Mouse (Mus musculus) CH12.LX (cell line): ENCODE data around the gene Hsd17b1. TPM values are rescaled to one million over a fixed set of nuclear protein-coding genes. Genes with fewer than 3 reads are reported as not detected.

Source experiments
- DNase-seq: peaks from one replicate; pipeline ENCODE4 v3.0.0-alpha.2; 2013; ENCODE audit errors: extremely low read depth
- H3K27ac ChIP-seq: 2 replicates; pipeline ENCODE4 v1.5.1; 2012; ENCODE audit warnings: low read depth, mild to moderate bottlenecking, control low read depth, moderate library complexity; ENCODE audit not compliant: insufficient read depth
- H3K27me3 ChIP-seq: replicated peaks from 2 replicates; pipeline ENCODE3; 2012; ENCODE audit warnings: inconsistent platforms
- H3K36me3 ChIP-seq, 2 experiments: replicated peaks in 1 of 2; 2 replicates each; pipeline versions ENCODE3 to v1.6.1; 2012; ENCODE audit warnings: inconsistent platforms in 1 of 2, low read length in 1 of 2, mild to moderate bottlenecking in 1 of 2, mixed read lengths in 1 of 2, moderate library complexity in 1 of 2; ENCODE audit not compliant: control insufficient read depth in 1 of 2, insufficient read depth in 1 of 2
- H3K4me1 ChIP-seq, 2 experiments: 2 replicates each; pipeline ENCODE4 v1.6.1; 2012; ENCODE audit warnings: inconsistent platforms in 1 of 2, moderate library complexity in 1 of 2; ENCODE audit not compliant: insufficient read depth in 2 of 2, control insufficient read depth in 1 of 2
- H3K4me2 ChIP-seq: 2 replicates; pipeline ENCODE4 v1.6.1; 2012; ENCODE audit warnings: low read depth, mild to moderate bottlenecking, control low read depth; ENCODE audit not compliant: poor library complexity, insufficient read depth, severe bottlenecking
- H3K4me3 ChIP-seq, 3 experiments: fragments of 150-350 bp in 1 of 3; sonication (generic) in 1 of 3; replicated peaks in 1 of 3; 2 replicates each; pipeline versions ENCODE3 to v1.5.1; 2011 to 2012; ENCODE audit warnings: low read depth in 2 of 3, low read length in 2 of 3, mild to moderate bottlenecking in 2 of 3, moderate library complexity in 2 of 3, control low read depth in 1 of 3, improper control_type of control experiment in 1 of 3, inconsistent platforms in 1 of 3, mixed read lengths in 1 of 3; ENCODE audit not compliant: poor library complexity in 1 of 3
- H3K79me2 ChIP-seq: replicated peaks from 2 replicates; pipeline ENCODE4 v1.6.1; 2012; ENCODE audit warnings: mild to moderate bottlenecking, moderate library complexity; ENCODE audit not compliant: control insufficient read depth, poor library complexity, insufficient read depth, severe bottlenecking; ENCODE audit errors: extremely low read depth
- H3K9ac ChIP-seq: 2 replicates; pipeline ENCODE4 v1.6.1; 2012; ENCODE audit warnings: low read depth, mild to moderate bottlenecking, control low read depth, moderate library complexity; ENCODE audit not compliant: insufficient read depth
- H3K9me3 ChIP-seq: replicated peaks from 2 replicates; pipeline ENCODE3; 2012; ENCODE audit warnings: low read length, inconsistent platforms, mixed read lengths
- BHLHE40 ChIP-seq: IDR thresholded peaks from 2 replicates; pipeline ENCODE4 v1.6.1; 2011; ENCODE audit warnings: mild to moderate bottlenecking, low read depth, low read length, improper control_type of control experiment
- CHD2 ChIP-seq: IDR thresholded peaks from 2 replicates; pipeline ENCODE4 v1.6.1; 2011; ENCODE audit warnings: low read length, improper control_type of control experiment
- CTCF ChIP-seq, 2 experiments: IDR thresholded peaks in 1 of 2; conservative IDR thresholded peaks in 1 of 2; 2 replicates each; pipeline ENCODE4 v1.5.1; 2011 to 2012; ENCODE audit warnings: low read depth in 2 of 2, low read length in 2 of 2, improper control_type of control experiment in 1 of 2, inconsistent platforms in 1 of 2, mild to moderate bottlenecking in 1 of 2, moderate library complexity in 1 of 2
- E2F4 ChIP-seq: IDR thresholded peaks from 2 replicates; pipeline ENCODE4 v1.6.1; 2011; ENCODE audit warnings: low read depth, low read length, improper control_type of control experiment; ENCODE audit not compliant: insufficient replicate concordance
- ETS1 ChIP-seq: conservative IDR thresholded peaks from 2 replicates; pipeline ENCODE4 v1.6.1; 2012; ENCODE audit warnings: low read depth, mild to moderate bottlenecking, inconsistent platforms, low read length, improper control_type of control experiment, moderate library complexity
- JUND ChIP-seq: conservative IDR thresholded peaks from 2 replicates; pipeline ENCODE4 v1.6.1; 2011; ENCODE audit warnings: low read depth, low read length, improper control_type of control experiment
- MAFK ChIP-seq: IDR thresholded peaks from 2 replicates; pipeline ENCODE4 v1.6.1; 2011; ENCODE audit warnings: low read length, improper control_type of control experiment; ENCODE audit not compliant: insufficient replicate concordance
- MAX ChIP-seq: IDR thresholded peaks from 2 replicates; pipeline ENCODE4 v1.6.1; 2011; ENCODE audit warnings: low read length, improper control_type of control experiment
- NELFE ChIP-seq: IDR thresholded peaks from 2 replicates; pipeline ENCODE4 v1.6.1; 2011; ENCODE audit warnings: low read depth, low read length, improper control_type of control experiment
- NRF1 ChIP-seq: IDR thresholded peaks from 2 replicates; pipeline ENCODE4 v1.6.1; 2014; ENCODE audit warnings: low read depth, mild to moderate bottlenecking, inconsistent platforms, low read length, improper control_type of control experiment, moderate library complexity
- POLR2A ChIP-seq: IDR thresholded peaks from 2 replicates; pipeline ENCODE4 v1.6.1; 2011; ENCODE audit warnings: low read depth, mild to moderate bottlenecking, improper control_type of control experiment, low read length
- RCOR1 ChIP-seq: conservative IDR thresholded peaks from 2 replicates; pipeline ENCODE4 v1.6.1; 2012; ENCODE audit warnings: low read depth, mild to moderate bottlenecking, inconsistent platforms, low read length, improper control_type of control experiment
- SIN3A ChIP-seq: IDR thresholded peaks from 2 replicates; pipeline ENCODE4 v1.6.1; 2012; ENCODE audit warnings: low read length, improper control_type of control experiment, inconsistent platforms
- TBP ChIP-seq: conservative IDR thresholded peaks from 2 replicates; pipeline ENCODE4 v1.6.1; 2011; ENCODE audit warnings: low read depth, low read length, improper control_type of control experiment
- USF2 ChIP-seq: conservative IDR thresholded peaks from 2 replicates; pipeline ENCODE4 v1.6.1; 2011; ENCODE audit warnings: low read depth, low read length, improper control_type of control experiment
- ZC3H11A ChIP-seq: IDR thresholded peaks from 2 replicates; pipeline ENCODE4 v1.6.1; 2012; ENCODE audit warnings: low read depth, mild to moderate bottlenecking, inconsistent platforms, low read length, improper control_type of control experiment
- ZKSCAN1 ChIP-seq: IDR thresholded peaks from 2 replicates; pipeline ENCODE4 v1.6.1; 2012; ENCODE audit warnings: low read depth, inconsistent platforms, low read length, improper control_type of control experiment, borderline replicate concordance
- ZNF384 ChIP-seq: IDR thresholded peaks from 2 replicates; pipeline ENCODE4 v1.6.1; 2012; ENCODE audit warnings: low read depth, low read length, improper control_type of control experiment, inconsistent platforms
- dilution Hi-C: fragments of 300-500 bp; cut with MboI; formaldehyde crosslinking; loops from 2 replicates; pipeline ENCODE4 v1.14.3; 2020; ENCODE audit warnings: low sequenced_read_pairs; ENCODE audit not compliant: extremely low pct_unique_long_range_greater_than_20kb, extremely low pct_ligation_motif_present
- in situ Hi-C: fragments of 300-500 bp; cut with MboI; formaldehyde crosslinking; loops from 3 replicates; pipeline ENCODE4 v1.14.3; 2019; ENCODE audit warnings: low sequenced_read_pairs, low pct_ligation_motif_present, low pct_unique_long_range_greater_than_20kb, mixed read lengths
- polyA plus RNA-seq: library from polyadenylated mRNA; unstranded; fragments of >175 nt; gene quantifications from 2 replicates; pipeline ENCODE4 v1.2.1, GENCODE M21; 2012; ENCODE audit warnings: low read depth; ENCODE audit not compliant: insufficient read length
- total RNA-seq, 2 experiments: library from RNA; depleted of rRNA; stranded (reverse); fragments of 300-350 nt in 1 of 2; fragments of >200 nt in 1 of 2; gene quantifications; 2 replicates each; pipeline ENCODE4 v1.2.3; 2012 to 2014

The Hsd17b1 gene
- total and polyA plus RNA-seq, 3 experiments: 0.17 to 0.81 TPM; not detected in 1

GRCm38 (mm10) chr11:101087682-101088055 lies 9.5 kb downstream of the Hsd17b1 start:
- Histone ChIP-seq H3K4me1 (peaks cover 26 to 65% of the 10 kb centered on the region in 2 experiments), H3K79me2 (peaks cover 23% of the 10 kb centered on the region; the same call in 1 of the 2 replicates), H3K9ac (peak overlapping the region; percentile 77), H3K27me3 (no peaks in the 10 kb centered on the region), H3K4me2 (peak overlapping the region; percentile 27), H3K9me3 (no peaks in the 10 kb centered on the region), H3K36me3 (peaks cover 50 to 76% of the 10 kb centered on the region in 2 experiments), H3K4me3 (peak overlapping the region; percentile 49 to 79 (median 68)), H3K27ac (peak overlapping the region; percentile 63)
- dilution Hi-C loops: no loop called here
- TF ChIP-seq ETS1 (no peak), ZC3H11A (no peak), MAX (no peak), JUND (no peak), CTCF (conservative IDR thresholded peaks at IDR 0.05 in 1 of 2, IDR thresholded peaks at IDR 0.05 in 1 of 2; ENCODE audit: low read depth in 2 of 2, low read length in 2 of 2) (no peak), NELFE (no peak), E2F4 (no peak)
- in situ Hi-C loops: loop anchor here (10.0 kb wide), 1 partner anchor 217 kb away; the partner anchor contains the start of gene Becn1
- DNase-seq: no peak

- Histone ChIP-seq H3K4me2 (no peak overlapping the region), H3K36me3 (peaks cover 56 to 76% of the 10 kb centered on the region in 2 experiments), H3K4me1 (peaks cover 20 to 64% of the 10 kb centered on the region in 2 experiments), H3K27ac (no peak overlapping the region), H3K27me3 (no peaks in the 10 kb centered on the region)
- dilution Hi-C loops: no loop called here
- TF ChIP-seq E2F4 (no peak), SIN3A (no peak), POLR2A (0 out of 2 replicates have a peak, but pooled peaks have one; percentile 27), CHD2 (no peak), ZKSCAN1 (no peak), BHLHE40 (0 out of 2 replicates have a peak, but pooled peaks have one; percentile 11), NRF1 (no peak), ETS1 (no peak)
- TF ChIP-seq, all 38 proteins: peak for 2
- Histone ChIP-seq H3K79me2 (peaks cover 31% of the 10 kb centered on the region), H3K4me3 (no peak overlapping the region), H3K9ac (no peak overlapping the region), H3K9me3 (no peaks in the 10 kb centered on the region)
- no peak for DNase-seq
- in situ Hi-C loops: loop anchor here (10.0 kb wide), 1 partner anchor 215 kb away; the partner anchor contains the start of gene Becn1
These were observed 11.7 kb downstream of the Hsd17b1 start for GRCm38 (mm10) chr11:101089931-101090330.

DNA sequence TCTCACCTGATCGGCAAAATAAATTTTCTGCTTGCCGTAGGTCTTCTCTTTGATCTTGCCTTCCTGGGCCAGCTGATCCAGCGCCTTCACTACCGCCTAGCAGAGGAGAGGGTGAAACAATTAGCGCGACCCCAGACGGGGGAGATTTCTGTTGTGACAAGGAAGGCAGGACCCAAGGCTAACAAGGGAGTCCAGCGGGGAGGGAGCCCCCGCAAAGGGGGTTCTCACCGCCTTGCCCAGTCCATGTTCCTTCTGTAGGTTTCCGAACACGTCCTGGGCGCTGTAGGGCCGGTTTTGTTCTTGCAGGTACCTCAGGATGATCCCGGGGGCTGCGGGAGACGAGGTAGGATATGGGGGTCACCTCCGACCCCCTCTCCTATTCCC lies 16.7 kb downstream of the Hsd17b1 start:
- Histone ChIP-seq H3K4me3 (peak overlapping the region; percentile 68 to 88 (median 80)), H3K27ac (peak overlapping the region; percentile 3; the same call in 1 of the 2 replicates), H3K79me2 (peaks cover 23% of the 10 kb centered on the region), H3K9me3 (no peaks in the 10 kb centered on the region), H3K4me2 (peak overlapping the region; percentile 92), H3K36me3 (peaks cover 68 to 75% of the 10 kb centered on the region in 2 experiments), H3K4me1 (peaks cover 13 to 52% of the 10 kb centered on the region in 2 experiments), H3K27me3 (no peaks in the 10 kb centered on the region), H3K9ac (peak overlapping the region; percentile 79)
- in situ Hi-C loops (no loop called here), dilution Hi-C loops (no loop called here)
- DNase-seq: no peak
- TF ChIP-seq ZKSCAN1: no peak
- TF ChIP-seq TBP: no peak; the same call in 1 of the 2 replicates
- TF ChIP-seq USF2: no peak
- TF ChIP-seq ZNF384: no peak
- no peak for TF ChIP-seq MAFK
- TF ChIP-seq ZC3H11A: no peak
- no peak for TF ChIP-seq RCOR1
